8 mouse cellular contexts compared by ENCODE assay signal in the genomic region with DNA sequence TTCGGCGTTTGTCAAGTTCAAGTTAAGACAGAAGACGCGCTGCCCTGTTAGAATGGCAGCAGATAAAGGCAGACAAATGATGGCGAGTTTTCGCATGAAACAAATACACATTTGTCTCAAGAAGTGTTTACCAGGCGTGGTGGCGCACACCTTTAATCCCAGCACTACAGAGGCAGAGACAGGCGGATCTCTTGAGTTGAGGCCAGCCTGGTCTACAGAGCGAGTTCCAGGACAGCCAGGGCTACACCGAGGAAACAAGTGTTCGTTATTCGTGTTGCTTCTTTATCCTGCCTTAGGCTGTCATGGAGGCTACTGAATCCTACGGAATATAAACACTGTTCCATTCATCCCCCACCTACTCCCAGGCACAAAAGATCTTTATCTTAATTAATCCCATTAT. TPM values are rescaled to one million over a fixed set of nuclear protein-coding genes. Genes with fewer than 3 reads are reported as not detected.
DNase-seq lines count a peak whose midpoint lies in the region; ATAC-seq and TF ChIP-seq lines count a peak whose summit lies in the region.

No protein-coding gene starts in this region.

- peak overlapping the region; percentile 37 for H3K4me3 ChIP-seq in lung, postnatal 0 days (ENCODE audit: low read depth, low read length)
- peak overlapping the region; percentile 71 for H3K4me3 ChIP-seq in erythroblast, embryonic 14.5 days (replicated peaks)
- H3K4me3 ChIP-seq in limb, embryonic 12.5 days (replicated peaks) = peak overlapping the region; percentile 87
- peak overlapping the region; percentile 58 for H3K4me3 ChIP-seq in olfactory bulb, adult 2 months (ENCODE audit: insufficient read depth, low read depth, low read length)

- H3K9me3 ChIP-seq in lung, postnatal 0 days (ENCODE audit: low read length) = no peaks in the 10 kb centered on the region
- peaks cover 2% of the 10 kb centered on the region; the same call in 1 of the 2 replicates for H3K9me3 ChIP-seq in erythroblast, embryonic 14.5 days (ENCODE audit: control insufficient read depth, low read length)
- no peaks in the 10 kb centered on the region for H3K9me3 ChIP-seq in limb, embryonic 12.5 days

- H3K4me1 ChIP-seq in lung, postnatal 0 days (ENCODE audit: insufficient read depth, low read depth, low read length) = no peaks in the 10 kb centered on the region
- H3K4me1 ChIP-seq in erythroblast, embryonic 14.5 days (ENCODE audit: control insufficient read depth) = peaks cover 22% of the 10 kb centered on the region
- peaks cover 7% of the 10 kb centered on the region for H3K4me1 ChIP-seq in limb, embryonic 12.5 days (replicated peaks)
- peaks cover 4% of the 10 kb centered on the region; the same call in 1 of the 2 replicates for H3K4me1 ChIP-seq in olfactory bulb, adult 2 months (ENCODE audit: control insufficient read depth, insufficient read depth, low read length)

- H3K4me2 ChIP-seq in lung, postnatal 0 days (replicated peaks; ENCODE audit: low read depth, low read length) = peak overlapping the region; percentile 48
- peak overlapping the region; percentile 54 for H3K4me2 ChIP-seq in limb, embryonic 12.5 days

- DNase-seq in lung, postnatal 0 days (ENCODE audit: low spot score) = no peak
- DNase-seq in lung, postnatal 10 days = no peak
- DNase-seq in right cerebral cortex, adult 18-20 months = no peak
- no peak for DNase-seq in Muller cell, postnatal 12 days (ENCODE audit: inconsistent ontology term)

- no peak for TF ChIP-seq POLR2A in olfactory bulb, adult 2 months (IDR thresholded peaks at IDR 0.05; ENCODE audit: insufficient read depth, low read depth, low read length)

- TF ChIP-seq EP300 in lung, postnatal 0 days (IDR thresholded peaks at IDR 0.05) = no peak

- no peaks in the 10 kb centered on the region for H3K36me3 ChIP-seq in lung, postnatal 0 days (ENCODE audit: insufficient read depth, low read length)
- peaks cover 18% of the 10 kb centered on the region for H3K36me3 ChIP-seq in erythroblast, embryonic 14.5 days (ENCODE audit: control insufficient read depth)
- H3K36me3 ChIP-seq in limb, embryonic 12.5 days = peaks cover 12% of the 10 kb centered on the region

- WGBS in lung, postnatal 0 days = 12% methylated on average over 14 of the region's 14 CpGs
- 20% methylated on average over 14 of the region's 14 CpGs for WGBS in limb, embryonic 12.5 days
- 7% methylated on average over 14 of the region's 14 CpGs for WGBS in olfactory bulb, adult 2 months

- no peaks in the 10 kb centered on the region for H3K27me3 ChIP-seq in lung, postnatal 0 days (replicated peaks; ENCODE audit: insufficient read depth, low read length)
- no peaks in the 10 kb centered on the region for H3K27me3 ChIP-seq in erythroblast, embryonic 14.5 days (ENCODE audit: control insufficient read depth)
- no peaks in the 10 kb centered on the region for H3K27me3 ChIP-seq in limb, embryonic 12.5 days

- no peak; the same call in 1 of the 2 replicates for TF ChIP-seq CTCF in lung, postnatal 0 days (IDR thresholded peaks at IDR 0.05)
- TF ChIP-seq CTCF in olfactory bulb, adult 2 months (IDR thresholded peaks at IDR 0.05; ENCODE audit: insufficient read depth, low read depth, low read length) = no peak

- peak overlapping the region; percentile 19; the same call in 1 of the 2 replicates for H3K9ac ChIP-seq in lung, postnatal 0 days (replicated peaks; ENCODE audit: low read depth)
- peak overlapping the region; percentile 57; the same call in 1 of the 2 replicates for H3K9ac ChIP-seq in limb, embryonic 12.5 days (replicated peaks)

- ATAC-seq in lung, postnatal 0 days = peak; percentile 13; the same call in 1 of the 2 replicates
- ATAC-seq in limb, embryonic 12.5 days (ENCODE audit: insufficient number of reproducible peaks, insufficient read depth, low FRiP score, low TSS enrichment, low read depth) = peak; percentile 50; the same call in 1 of the 2 replicates
- ATAC-seq in granulocyte monocyte progenitor cell, adult 5-6 weeks (replicated peaks; ENCODE audit: poor library complexity, severe bottlenecking) = no peak

- peak overlapping the region; percentile 83 for H3K27ac ChIP-seq in lung, postnatal 0 days (ENCODE audit: low read length)
- H3K27ac ChIP-seq in limb, embryonic 12.5 days = peak overlapping the region; percentile 99
- H3K27ac ChIP-seq in olfactory bulb, adult 2 months (ENCODE audit: insufficient read depth, low read depth, low read length) = peak overlapping the region; percentile 89

RNA-seq across cellular contexts. Expression of a gene that starts 0.6 kb away (rescaled TPM):
- polyA plus RNA-seq in lung, postnatal 0 days (2015; fragmentation: Nextera tagmentation; extraction: Ambion mirVana) = 28.7 and 35.5 TPM in 2 replicates
- 0.96 and 1.3 TPM in 2 replicates for polyA plus RNA-seq in erythroblast, embryonic 14.5 days (2012)
- 130 and 135 TPM in 2 replicates for polyA plus RNA-seq in limb, embryonic 12.5 days (2016; fragmentation: Nextera tagmentation; extraction: Ambion mirVana)
- 90.9 TPM in 1 of 2 replicates, not detected in the other for polyA plus RNA-seq in olfactory bulb, adult 2 months (2012; ENCODE audit: insufficient read depth, insufficient read length, low replicate concordance, missing spikeins)
- 83.6 and 94.2 TPM in 2 replicates for total RNA-seq in granulocyte monocyte progenitor cell, adult 5-6 weeks (2014; fragmentation: Nextera tagmentation)
- 187 and 226 TPM in 2 replicates for total RNA-seq in granulocyte monocyte progenitor cell, adult 5-6 weeks (2017)

Comparison
In these comparisons a context has a peak if more than half of its experiments do, and no peak if none do; other contexts are left out.
1. H3K4me3 ChIP-seq: peak in every context shown above with its lines; median percentile 87 in limb, embryonic 12.5 days; 71 in erythroblast, embryonic 14.5 days; 58 in olfactory bulb, adult 2 months; 37 in lung, postnatal 0 days.
2. RNA of a gene that starts 0.6 kb away (polyA plus RNA-seq): 130 to 135 TPM in limb, embryonic 12.5 days, 90.9 TPM in olfactory bulb, adult 2 months and 28.7 to 35.5 TPM in lung, postnatal 0 days; 0.96 to 1.3 TPM in erythroblast, embryonic 14.5 days; every median in the first group is over 10 times any median in the second.
3. Peak in every context shown above with its lines, with median percentiles within 50 percentile points of each other: H3K27ac ChIP-seq.